Mouse (Mus musculus): Measurements from ENCODE around the gene Ctu2. TPM values are rescaled to one million over a fixed set of nuclear protein-coding genes. Genes with fewer than 3 reads are reported as not detected.

Gene Ctu2
- polyA plus RNA-seq, 1 experiment from 2014 or later = 29.6 TPM

DNA sequence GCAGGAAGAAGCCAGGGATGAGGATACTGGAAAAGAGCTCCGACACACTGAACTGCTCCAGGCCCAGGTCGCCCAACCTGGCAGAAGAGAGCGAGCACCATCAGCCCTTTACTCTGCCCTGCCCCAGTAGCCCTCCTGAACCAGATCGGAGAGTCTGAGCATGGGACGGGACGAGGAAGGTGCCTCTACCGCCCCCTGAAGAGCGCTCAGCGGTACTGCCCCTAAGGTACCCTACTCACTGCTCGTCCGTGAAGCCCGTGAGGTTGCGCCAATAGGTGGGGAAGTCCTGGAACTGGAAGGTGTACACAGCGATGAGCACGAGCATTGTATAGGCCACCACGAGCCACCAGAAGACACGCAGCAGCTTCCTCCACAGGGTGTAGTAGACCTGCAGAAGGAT, 22.0 kb downstream of the Ctu2 start:
- H3K27ac ChIP-seq (replicated peaks) = peak overlapping the region; percentile 48; the same call in 1 of the 2 replicates
- H3K9ac ChIP-seq = no peak overlapping the region
- no peak overlapping the region for H3K4me3 ChIP-seq
- H3K4me1 ChIP-seq = no peaks in the 10 kb centered on the region
- no peak for ATAC-seq (ENCODE audit: extremely low read depth, insufficient number of reproducible peaks, low FRiP score, low TSS enrichment)
- peaks cover 86% of the 10 kb centered on the region for H3K36me3 ChIP-seq
- no peak overlapping the region for H3K4me2 ChIP-seq
- no peaks in the 10 kb centered on the region for H3K9me3 ChIP-seq
- no peaks in the 10 kb centered on the region for H3K27me3 ChIP-seq (replicated peaks)
- 71% methylated on average over 17 of the region's 17 CpGs for WGBS

DNA sequence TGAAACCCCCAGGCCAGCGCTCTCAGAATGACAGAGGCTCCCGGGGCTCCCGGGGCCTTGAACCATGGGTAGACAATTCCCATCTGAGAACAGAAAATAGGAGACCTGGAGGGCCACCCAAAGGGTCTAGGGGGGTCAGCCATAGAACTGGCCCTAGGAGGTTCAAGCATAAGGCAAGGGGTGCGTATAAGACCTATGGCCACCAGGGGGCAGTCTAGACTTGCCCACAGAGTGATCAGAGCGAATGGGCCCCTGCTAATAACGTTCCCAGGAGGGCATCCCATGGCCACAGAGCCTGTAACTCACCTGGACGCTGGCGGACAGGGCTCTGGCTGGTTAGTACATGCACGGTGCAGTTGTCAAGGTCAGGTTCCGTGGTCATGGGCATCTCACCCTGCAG, 24.9 kb downstream of the Ctu2 start:
- H3K36me3 ChIP-seq = peaks cover 81% of the 10 kb centered on the region
- 35% methylated on average over 10 of the region's 10 CpGs for WGBS
- no peak overlapping the region for H3K9ac ChIP-seq
- no peak overlapping the region for H3K27ac ChIP-seq (replicated peaks)
- no peaks in the 10 kb centered on the region for H3K27me3 ChIP-seq (replicated peaks)
- no peaks in the 10 kb centered on the region for H3K9me3 ChIP-seq
- ATAC-seq (ENCODE audit: extremely low read depth, insufficient number of reproducible peaks, low FRiP score, low TSS enrichment) = 0 out of 2 replicates have a peak, but pooled peaks have one; percentile 9
- H3K4me1 ChIP-seq = no peaks in the 10 kb centered on the region
- no peak overlapping the region for H3K4me2 ChIP-seq
- no peak overlapping the region for H3K4me3 ChIP-seq

- 0 out of 2 replicates have a peak, but pooled peaks have one; percentile 14 for ATAC-seq (ENCODE audit: extremely low read depth, insufficient number of reproducible peaks, low FRiP score, low TSS enrichment)
- Histone ChIP-seq H3K27ac (replicated peaks) (peak overlapping the region; percentile 78), H3K4me2 (peak overlapping the region; percentile 9; the same call in 1 of the 2 replicates), H3K36me3 (peaks cover 26% of the 10 kb centered on the region), H3K9ac (peak overlapping the region; percentile 65), H3K9me3 (no peaks in the 10 kb centered on the region), H3K27me3 (replicated peaks) (no peaks in the 10 kb centered on the region), H3K4me3 (no peak overlapping the region), H3K4me1 (peaks cover 48% of the 10 kb centered on the region)
- WGBS = 53% methylated on average over 16 of the region's 16 CpGs
Measured at GRCm38 (mm10) chr8:122511552-122511951, 35.6 kb downstream of the Ctu2 start.

DNA sequence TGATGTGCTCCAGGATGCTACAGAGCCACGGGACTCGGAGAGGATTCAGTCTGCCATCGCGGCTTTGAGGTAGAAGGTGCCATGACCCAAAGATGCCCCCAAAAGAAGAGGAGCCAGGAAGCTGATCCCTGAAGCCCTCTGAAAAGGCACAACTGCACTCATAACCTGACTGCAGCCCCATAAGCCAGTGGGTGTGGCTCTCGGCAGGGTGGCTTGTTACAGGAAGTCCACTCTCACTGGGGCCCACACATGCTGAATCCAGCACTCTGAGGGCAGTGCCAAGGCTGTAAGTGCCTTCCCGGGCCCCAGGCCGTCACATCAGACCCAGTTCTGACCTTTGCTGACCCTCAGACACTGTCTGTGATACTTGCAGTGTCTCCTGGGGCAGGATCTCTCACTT, 36.4 kb downstream of the Ctu2 start:
- peaks cover 56% of the 10 kb centered on the region for H3K4me1 ChIP-seq
- H3K9me3 ChIP-seq = no peaks in the 10 kb centered on the region
- no peak overlapping the region for H3K9ac ChIP-seq
- no peak overlapping the region for H3K4me2 ChIP-seq
- no peak overlapping the region for H3K4me3 ChIP-seq
- 67% methylated on average over 7 of the region's 7 CpGs for WGBS
- peak overlapping the region; percentile 78 for H3K27ac ChIP-seq (replicated peaks)
- H3K36me3 ChIP-seq = peaks cover 21% of the 10 kb centered on the region
- ATAC-seq (ENCODE audit: extremely low read depth, insufficient number of reproducible peaks, low FRiP score, low TSS enrichment) = no peak
- no peaks in the 10 kb centered on the region for H3K27me3 ChIP-seq (replicated peaks)

DNA sequence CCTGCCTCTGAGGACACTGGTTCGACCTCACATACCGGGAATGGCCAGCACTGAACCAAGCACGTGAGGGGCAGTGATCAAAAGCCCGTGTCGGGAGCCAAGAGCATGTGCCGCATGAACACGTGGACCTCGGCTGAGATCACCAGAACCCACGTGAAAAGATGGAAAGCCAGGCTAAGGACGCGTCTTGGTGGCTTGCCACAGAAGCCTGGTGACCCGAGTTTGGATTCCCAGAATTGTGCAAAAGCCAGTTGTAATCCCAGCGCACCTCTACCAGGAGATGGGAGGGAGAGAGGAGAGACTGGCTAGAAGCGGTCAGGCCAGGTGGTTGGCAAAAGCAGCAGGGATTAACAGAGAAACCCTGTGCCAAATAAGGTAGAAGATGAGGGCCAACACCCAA, 39.8 kb downstream of the Ctu2 start:
- peak overlapping the region; percentile 85; the same call in 1 of the 2 replicates for H3K27ac ChIP-seq (replicated peaks)
- ATAC-seq (ENCODE audit: extremely low read depth, insufficient number of reproducible peaks, low FRiP score, low TSS enrichment) = no peak
- no peaks in the 10 kb centered on the region for H3K9me3 ChIP-seq
- no peak overlapping the region for H3K4me2 ChIP-seq
- 85% methylated on average over 14 of the region's 14 CpGs for WGBS
- peaks cover 86% of the 10 kb centered on the region for H3K4me1 ChIP-seq
- peaks cover 17% of the 10 kb centered on the region for H3K36me3 ChIP-seq
- no peak overlapping the region for H3K9ac ChIP-seq
- H3K27me3 ChIP-seq (replicated peaks) = no peaks in the 10 kb centered on the region
- H3K4me3 ChIP-seq = no peak overlapping the region

GRCm38 (mm10) chr8:122517541-122518190, 41.7 kb downstream of the Ctu2 start:
- H3K4me2 ChIP-seq = peak overlapping the region; percentile 30
- 17% methylated on average over 6 of the region's 6 CpGs for WGBS
- H3K4me3 ChIP-seq = no peak overlapping the region
- H3K4me1 ChIP-seq = peaks cover 78% of the 10 kb centered on the region
- no peaks in the 10 kb centered on the region for H3K9me3 ChIP-seq
- H3K27me3 ChIP-seq (replicated peaks) = no peaks in the 10 kb centered on the region
- peaks cover 14% of the 10 kb centered on the region for H3K36me3 ChIP-seq
- peak overlapping the region; percentile 85 for H3K27ac ChIP-seq (replicated peaks)
- peak overlapping the region; percentile 67 for H3K9ac ChIP-seq
- ATAC-seq (ENCODE audit: extremely low read depth, insufficient number of reproducible peaks, low FRiP score, low TSS enrichment) = peak; percentile 26; the same call in 1 of the 2 replicates

- H3K4me3 ChIP-seq = no peak overlapping the region
- peak overlapping the region; percentile 85 for H3K27ac ChIP-seq (replicated peaks)
- H3K36me3 ChIP-seq = 0 out of 2 replicates have a peak, but pooled peaks cover 4% of the 10 kb centered on the region
- peak overlapping the region; percentile 17; the same call in 1 of the 2 replicates for H3K9ac ChIP-seq
- no peak for ATAC-seq (ENCODE audit: extremely low read depth, insufficient number of reproducible peaks, low FRiP score, low TSS enrichment)
- no peak overlapping the region for H3K4me2 ChIP-seq
- H3K4me1 ChIP-seq = peaks cover 89% of the 10 kb centered on the region
- no peaks in the 10 kb centered on the region for H3K27me3 ChIP-seq (replicated peaks)
- H3K9me3 ChIP-seq = no peaks in the 10 kb centered on the region
- 54% methylated on average over 11 of the region's 11 CpGs for WGBS
Measured at GRCm38 (mm10) chr8:122520611-122521010, 44.7 kb downstream of the Ctu2 start.

DNA sequence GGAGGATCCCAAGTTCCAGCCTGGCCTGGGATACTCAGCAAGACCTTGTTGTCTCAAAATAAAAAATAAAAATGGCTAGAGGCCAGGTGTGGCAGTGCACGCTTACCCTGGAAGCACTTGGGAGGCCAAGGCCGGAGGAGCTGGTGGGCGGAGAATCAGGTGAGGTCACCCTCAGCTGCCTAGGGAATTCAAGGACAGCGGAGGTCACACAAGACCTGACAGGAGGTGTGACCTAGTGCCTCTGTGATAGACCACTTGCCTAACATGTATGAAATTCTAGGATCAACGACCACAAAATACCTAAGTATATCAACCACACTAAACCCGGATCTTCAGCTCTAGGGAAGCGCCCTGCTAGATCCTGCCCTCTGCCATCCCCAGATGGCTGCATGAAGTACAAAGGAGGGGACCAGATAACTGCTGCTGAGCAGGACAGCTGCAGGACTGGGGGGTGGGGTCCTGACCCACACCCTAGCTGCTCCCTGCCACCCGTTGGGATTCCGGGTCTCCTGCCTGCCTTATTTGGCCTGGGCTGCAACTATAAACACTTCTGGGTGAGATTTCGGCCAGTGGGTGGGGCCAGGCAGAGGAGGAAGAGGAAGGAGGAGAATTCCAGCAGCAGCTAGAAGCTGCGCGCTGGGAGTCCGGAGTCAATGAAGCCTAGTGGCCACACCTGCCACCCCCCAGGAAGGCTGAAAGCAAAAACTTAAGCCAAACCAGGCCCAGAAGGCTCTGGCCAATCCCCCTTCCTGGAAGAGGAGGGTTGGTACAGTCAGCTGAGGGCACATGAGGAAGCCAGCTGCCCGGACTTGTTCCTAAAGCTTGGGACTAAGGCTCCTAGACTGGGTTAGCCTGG, 47.1 kb downstream of the Ctu2 start:
- Histone ChIP-seq H3K27me3 (replicated peaks) (no peaks in the 10 kb centered on the region), H3K4me2 (peak overlapping the region; percentile 61), H3K27ac (replicated peaks) (peak overlapping the region; percentile 91), H3K4me1 (peaks cover 92% of the 10 kb centered on the region), H3K9me3 (no peaks in the 10 kb centered on the region), H3K9ac (peak overlapping the region; percentile 67), H3K36me3 (peaks cover 7% of the 10 kb centered on the region; the same call in 1 of the 2 replicates), H3K4me3 (peak overlapping the region; percentile 19)
- 28% methylated on average over 14 of the region's 14 CpGs for WGBS
- ATAC-seq (ENCODE audit: extremely low read depth, insufficient number of reproducible peaks, low FRiP score, low TSS enrichment) = no peak

- H3K4me3 ChIP-seq = peak overlapping the region; percentile 19
Measured at GRCm38 (mm10) chr8:122523652-122524360, 47.9 kb downstream of the Ctu2 start.

GRCm38 (mm10) chr8:122524506-122524905, 48.6 kb downstream of the Ctu2 start:
- H3K36me3 ChIP-seq = peaks cover 12% of the 10 kb centered on the region; the same call in 1 of the 2 replicates
- ATAC-seq (ENCODE audit: extremely low read depth, insufficient number of reproducible peaks, low FRiP score, low TSS enrichment) = no peak
- peaks cover 79% of the 10 kb centered on the region for H3K4me1 ChIP-seq
- peak overlapping the region; percentile 61 for H3K4me2 ChIP-seq
- H3K27ac ChIP-seq (replicated peaks) = peak overlapping the region; percentile 91
- no peak overlapping the region for H3K4me3 ChIP-seq
- peak overlapping the region; percentile 67 for H3K9ac ChIP-seq
- H3K9me3 ChIP-seq = no peaks in the 10 kb centered on the region
- 72% methylated on average over 6 of the region's 6 CpGs for WGBS
- H3K27me3 ChIP-seq (replicated peaks) = no peaks in the 10 kb centered on the region

More at GRCm38 (mm10) chr8:122523652-122524360, 47.9 kb downstream of the Ctu2 start:
- Histone ChIP-seq H3K9me3 (no peaks in the 10 kb centered on the region), H3K27ac (replicated peaks) (peak overlapping the region; percentile 91), H3K9ac (peak overlapping the region; percentile 67), H3K36me3 (peaks cover 12% of the 10 kb centered on the region; the same call in 1 of the 2 replicates), H3K4me1 (peaks cover 86% of the 10 kb centered on the region), H3K4me2 (peak overlapping the region; percentile 61), H3K27me3 (replicated peaks) (no peaks in the 10 kb centered on the region)
- 19% methylated on average over 23 of the region's 23 CpGs for WGBS
- ATAC-seq (ENCODE audit: extremely low read depth, insufficient number of reproducible peaks, low FRiP score, low TSS enrichment) = no peak

GRCm38 (mm10) chr8:122525004-122525403, 49.1 kb downstream of the Ctu2 start:
- H3K4me1 ChIP-seq = peaks cover 74% of the 10 kb centered on the region
- peak overlapping the region; percentile 61; the same call in 1 of the 2 replicates for H3K4me2 ChIP-seq
- peaks cover 12% of the 10 kb centered on the region; the same call in 1 of the 2 replicates for H3K36me3 ChIP-seq
- no peaks in the 10 kb centered on the region for H3K27me3 ChIP-seq (replicated peaks)
- H3K27ac ChIP-seq (replicated peaks) = peak overlapping the region; percentile 91
- ATAC-seq (ENCODE audit: extremely low read depth, insufficient number of reproducible peaks, low FRiP score, low TSS enrichment) = no peak
- H3K9me3 ChIP-seq = no peaks in the 10 kb centered on the region
- no peak overlapping the region for H3K4me3 ChIP-seq
- peak overlapping the region; percentile 67 for H3K9ac ChIP-seq
- WGBS = 50% methylated on average over 6 of the region's 6 CpGs

All from heart, embryonic 13.5 days (tissue).